Mouse (Mus musculus) E14TG2a.4 (cell line): ENCODE results near the gene Avil.

ENCODE experiments used
- H3K27me3 ChIP-seq: 2 replicates; pipeline ENCODE4 v1.6.1; 2014; ENCODE audit warnings: low read length, control low read depth; ENCODE audit not compliant: insufficient read depth
- H3K36me3 ChIP-seq: 2 replicates; pipeline ENCODE4 v1.6.1; 2014; ENCODE audit warnings: low read length, control low read depth; ENCODE audit not compliant: insufficient read depth
- H3K4me1 ChIP-seq: replicated peaks from 2 replicates; pipeline ENCODE4 v1.6.1; 2014; ENCODE audit warnings: low read depth, low read length, control low read depth
- H3K4me3 ChIP-seq: replicated peaks from 2 replicates; pipeline ENCODE4 v1.5.1; 2014; ENCODE audit warnings: mild to moderate bottlenecking, low read length
- H3K9me3 ChIP-seq: 2 replicates; pipeline ENCODE4 v1.6.1; 2014; ENCODE audit warnings: low read length, control low read depth
- CTCF ChIP-seq: conservative IDR thresholded peaks from 2 replicates; pipeline ENCODE4 v1.5.1; 2014; ENCODE audit warnings: low read length
- NANOG ChIP-seq: IDR thresholded peaks from 2 replicates; pipeline ENCODE4 v1.6.1; 2014; ENCODE audit warnings: borderline replicate concordance, low read length, mixed read lengths
- POU5F1 ChIP-seq: IDR thresholded peaks from 2 replicates; pipeline ENCODE4 v1.6.1; 2014; ENCODE audit warnings: low read length, borderline replicate concordance

Gene Avil

GRCm38 (mm10) chr10:127042468-127043115 lies 42.1 kb downstream of the Avil start:
- H3K9me3 ChIP-seq, result no peaks in the 10 kb centered on the region
- peaks cover 47% of the 10 kb centered on the region for H3K36me3 ChIP-seq
- peak overlapping the region; percentile 93 for H3K4me3 ChIP-seq
- H3K27me3 ChIP-seq, result peaks cover 2% of the 10 kb centered on the region; the same call in 1 of the 2 replicates
- TF ChIP-seq POU5F1, result no peak
- no peak for TF ChIP-seq NANOG
- TF ChIP-seq CTCF, result no peak
- peaks cover 76% of the 10 kb centered on the region for H3K4me1 ChIP-seq

- peaks cover 76% of the 10 kb centered on the region for H3K4me1 ChIP-seq
- TF ChIP-seq POU5F1, result no peak
- TF ChIP-seq CTCF, result no peak
- TF ChIP-seq NANOG, result no peak
These were observed 42.7 kb downstream of the Avil start for GRCm38 (mm10) chr10:127043187-127043586.

GRCm38 (mm10) chr10:127047954-127048353 lies 47.4 kb downstream of the Avil start, which contains the start of gene Cyp27b1:
Gene Cyp27b1 (plus strand): TSS chr10:127048250.
- H3K27me3 ChIP-seq, result peaks cover 43% of the 10 kb centered on the region
- peaks cover 50% of the 10 kb centered on the region for H3K36me3 ChIP-seq
- TF ChIP-seq POU5F1 (no peak), NANOG (no peak)
- H3K9me3 ChIP-seq, result peaks cover 12% of the 10 kb centered on the region
- peaks cover 62% of the 10 kb centered on the region for H3K4me1 ChIP-seq
- H3K4me3 ChIP-seq, result peak within 1 kb of the TSS; percentile 64

More at GRCm38 (mm10) chr10:127043187-127043586, 42.7 kb downstream of the Avil start:
- H3K4me3 ChIP-seq, result peak overlapping the region; percentile 93
- no peaks in the 10 kb centered on the region for H3K9me3 ChIP-seq
- peaks cover 8% of the 10 kb centered on the region for H3K27me3 ChIP-seq
- H3K36me3 ChIP-seq, result peaks cover 53% of the 10 kb centered on the region

- TF ChIP-seq POU5F1, result no peak
- TF ChIP-seq NANOG, result no peak
- no peak for TF ChIP-seq CTCF
- H3K9me3 ChIP-seq, result peaks cover 12% of the 10 kb centered on the region
- H3K4me3 ChIP-seq, result peak overlapping the region; percentile 64
- H3K4me1 ChIP-seq, result peaks cover 61% of the 10 kb centered on the region
- peaks cover 43% of the 10 kb centered on the region for H3K27me3 ChIP-seq
- peaks cover 42% of the 10 kb centered on the region for H3K36me3 ChIP-seq
These were observed 48.3 kb downstream of the Avil start for GRCm38 (mm10) chr10:127048608-127049394.

GRCm38 (mm10) chr10:127049395-127050118 lies 49.0 kb downstream of the Avil start:
- H3K36me3 ChIP-seq, result peaks cover 42% of the 10 kb centered on the region
- H3K27me3 ChIP-seq, result peaks cover 43% of the 10 kb centered on the region
- TF ChIP-seq CTCF (peak; percentile 18), POU5F1 (no peak)
- H3K9me3 ChIP-seq, result peaks cover 12% of the 10 kb centered on the region
- H3K4me1 ChIP-seq, result peaks cover 57% of the 10 kb centered on the region
- peak overlapping the region; percentile 64 for H3K4me3 ChIP-seq

- peak overlapping the region; percentile 64 for H3K4me3 ChIP-seq
- TF ChIP-seq CTCF, result no peak
- TF ChIP-seq NANOG, result no peak
- no peak for TF ChIP-seq POU5F1
- peaks cover 43% of the 10 kb centered on the region for H3K27me3 ChIP-seq
- peaks cover 52% of the 10 kb centered on the region for H3K4me1 ChIP-seq
- H3K9me3 ChIP-seq, result peaks cover 12% of the 10 kb centered on the region
- H3K36me3 ChIP-seq, result peaks cover 42% of the 10 kb centered on the region
These were observed 49.6 kb downstream of the Avil start for GRCm38 (mm10) chr10:127050119-127050474.

- no peak for TF ChIP-seq NANOG
- peak; percentile 12; the same call in 1 of the 2 replicates for TF ChIP-seq CTCF
- TF ChIP-seq POU5F1, result no peak
- Histone ChIP-seq H3K27me3 (peaks cover 35% of the 10 kb centered on the region), H3K36me3 (peaks cover 42% of the 10 kb centered on the region), H3K4me3 (no peak overlapping the region), H3K9me3 (peaks cover 12% of the 10 kb centered on the region), H3K4me1 (peaks cover 54% of the 10 kb centered on the region)
These were observed 54.1 kb downstream of the Avil start for GRCm38 (mm10) chr10:127054646-127055045.

- TF ChIP-seq CTCF, result no peak
- TF ChIP-seq NANOG, result no peak
- no peak for TF ChIP-seq POU5F1
- Histone ChIP-seq H3K27me3 (peaks cover 28% of the 10 kb centered on the region), H3K36me3 (peaks cover 42% of the 10 kb centered on the region), H3K4me1 (peaks cover 49% of the 10 kb centered on the region), H3K9me3 (peaks cover 8% of the 10 kb centered on the region), H3K4me3 (no peak overlapping the region)
These were observed 54.9 kb downstream of the Avil start for GRCm38 (mm10) chr10:127055406-127055805.
